Mouse (Mus musculus) kidney, adult 2 months (tissue): ENCODE measurements at regions not wholly inside any gene's neighbourhood (a gene's known extent, or its start where the extent isn't known, plus 50 kb on each side); places are given as distances from the start of the nearest gene placed in this dataset.

Experiments
- CTCF ChIP-seq: fragments of 200-500 bp; conservative IDR thresholded peaks from 2 replicates; pipeline ENCODE4 v1.5.1; 2011; ENCODE audit warnings: low read depth, mild to moderate bottlenecking, control low read depth, low read length, moderate library complexity, mixed read lengths; ENCODE audit not compliant: insufficient read depth, insufficient read length
- POLR2A ChIP-seq: fragments of 200-500 bp; IDR thresholded peaks from one replicate; pipeline ENCODE4 v1.6.1; 2011; ENCODE audit warnings: low read depth, low read length, control low read depth

GRCm38 (mm10) chr3:14965438-14966044 is 79.5 kb downstream of the Car2 start:
- TF ChIP-seq CTCF (no peak), POLR2A (no peak)
